ENCODE assay signal across 12 mouse cellular contexts in genomic region chr2:10288881-10289280, GRCm38 (mm10).
DNase-seq lines count a peak whose midpoint lies in the region; ATAC-seq lines count a peak whose summit lies in the region.
"Had no signal": no experiment of that assay in that cellular context is flagged by ENCODE, and none has a peak within 500 bp of the region (broad histone marks: within the 10 kb centered on the region; RNA-seq: fewer than 3 reads in every experiment).

No protein-coding gene starts in this region.

- no peaks in the 10 kb centered on the region for H3K4me1 ChIP-seq in forebrain, embryonic 15.5 days
- peaks cover 4% of the 10 kb centered on the region; the same call in 1 of the 2 replicates for H3K4me1 ChIP-seq in forebrain, embryonic 11.5 days (replicated peaks; ENCODE audit: control insufficient read depth, insufficient read depth, low read length)
- peaks cover 6% of the 10 kb centered on the region for H3K4me1 ChIP-seq in midbrain, embryonic 11.5 days (ENCODE audit: control insufficient read depth, insufficient read depth, low read length)
- H3K4me1 ChIP-seq in midbrain, embryonic 13.5 days (replicated peaks), result peaks cover 7% of the 10 kb centered on the region
- H3K4me1 ChIP-seq: heart, embryonic 13.5 days had no signal

- no peaks in the 10 kb centered on the region for H3K9me3 ChIP-seq in forebrain, embryonic 15.5 days
- no peaks in the 10 kb centered on the region for H3K9me3 ChIP-seq in forebrain, embryonic 11.5 days (ENCODE audit: control insufficient read depth, low read length)
- no peaks in the 10 kb centered on the region for H3K9me3 ChIP-seq in midbrain, embryonic 11.5 days (ENCODE audit: control insufficient read depth, low read length)
- H3K9me3 ChIP-seq in midbrain, embryonic 13.5 days, result no peaks in the 10 kb centered on the region
- H3K9me3 ChIP-seq: embryonic facial prominence, embryonic 15.5 days; heart, embryonic 13.5 days; hindbrain, embryonic 13.5 days had no signal

- no peak overlapping the region for H3K4me3 ChIP-seq in forebrain, embryonic 15.5 days
- H3K4me3 ChIP-seq in forebrain, embryonic 11.5 days (ENCODE audit: low read depth, low read length), result no peak overlapping the region
- no peak overlapping the region for H3K4me3 ChIP-seq in midbrain, embryonic 11.5 days (ENCODE audit: low read depth, low read length)
- no peak overlapping the region for H3K4me3 ChIP-seq in midbrain, embryonic 13.5 days (replicated peaks)
- H3K4me3 ChIP-seq: embryonic facial prominence, embryonic 15.5 days; erythroblast, embryonic 14.5 days; gastrocnemius, adult 2 months; heart, embryonic 13.5 days; hindbrain, embryonic 13.5 days had no signal

- H3K27ac ChIP-seq in forebrain, embryonic 15.5 days (replicated peaks), result no peak overlapping the region
- no peak overlapping the region for H3K27ac ChIP-seq in forebrain, embryonic 11.5 days (ENCODE audit: low read depth, low read length)
- H3K27ac ChIP-seq in midbrain, embryonic 11.5 days (ENCODE audit: low read depth, low read length), result no peak overlapping the region
- no peak overlapping the region for H3K27ac ChIP-seq in midbrain, embryonic 13.5 days
- H3K27ac ChIP-seq: embryonic facial prominence, embryonic 15.5 days; gastrocnemius, adult 2 months; heart, embryonic 13.5 days; hindbrain, embryonic 13.5 days had no signal

- peak; percentile 43; the same call in 1 of the 2 replicates for ATAC-seq in forebrain, embryonic 15.5 days (replicated peaks)
- ATAC-seq in forebrain, embryonic 11.5 days (replicated peaks; ENCODE audit: low FRiP score), result no peak
- no peak for ATAC-seq in midbrain, embryonic 11.5 days (ENCODE audit: low FRiP score)
- ATAC-seq in midbrain, embryonic 13.5 days, result no peak

- H3K9ac ChIP-seq in forebrain, embryonic 15.5 days (replicated peaks), result no peak overlapping the region
- H3K9ac ChIP-seq in forebrain, embryonic 11.5 days (ENCODE audit: low read length), result no peak overlapping the region
- H3K9ac ChIP-seq in midbrain, embryonic 11.5 days (ENCODE audit: low read length), result no peak overlapping the region
- H3K9ac ChIP-seq in midbrain, embryonic 13.5 days (replicated peaks), result no peak overlapping the region
- H3K9ac ChIP-seq: embryonic facial prominence, embryonic 15.5 days; heart, embryonic 13.5 days; hindbrain, embryonic 13.5 days had no signal

- 0% methylated on average over 1 of the region's 1 CpGs for whole genome bisulfite sequencing in forebrain, embryonic 15.5 days
- WGBS in forebrain, embryonic 11.5 days, result 0% methylated on average over 1 of the region's 1 CpGs
- WGBS in midbrain, embryonic 11.5 days, result 0% methylated on average over 1 of the region's 1 CpGs
- 0% methylated on average over 1 of the region's 1 CpGs for WGBS in midbrain, embryonic 13.5 days

- no peaks in the 10 kb centered on the region for H3K36me3 ChIP-seq in forebrain, embryonic 15.5 days
- no peaks in the 10 kb centered on the region for H3K36me3 ChIP-seq in forebrain, embryonic 11.5 days (ENCODE audit: control insufficient read depth, insufficient read depth, low read length)
- no peaks in the 10 kb centered on the region for H3K36me3 ChIP-seq in midbrain, embryonic 11.5 days (ENCODE audit: control insufficient read depth, insufficient read depth, low read length)
- H3K36me3 ChIP-seq in midbrain, embryonic 13.5 days, result no peaks in the 10 kb centered on the region
- H3K36me3 ChIP-seq: embryonic facial prominence, embryonic 15.5 days; heart, embryonic 13.5 days; hindbrain, embryonic 13.5 days had no signal

- H3K27me3 ChIP-seq in forebrain, embryonic 15.5 days, result peaks cover 15% of the 10 kb centered on the region
- peaks cover 18% of the 10 kb centered on the region for H3K27me3 ChIP-seq in forebrain, embryonic 11.5 days (ENCODE audit: control insufficient read depth, insufficient read depth, low read length)
- peaks cover 22% of the 10 kb centered on the region for H3K27me3 ChIP-seq in midbrain, embryonic 11.5 days (ENCODE audit: control insufficient read depth, insufficient read depth, low read length)
- H3K27me3 ChIP-seq in midbrain, embryonic 13.5 days, result peaks cover 59% of the 10 kb centered on the region

- no peak overlapping the region for H3K4me2 ChIP-seq in forebrain, embryonic 15.5 days (replicated peaks)
- H3K4me2 ChIP-seq in forebrain, embryonic 11.5 days (ENCODE audit: low read depth, low read length, severe bottlenecking), result no peak overlapping the region
- H3K4me2 ChIP-seq in midbrain, embryonic 11.5 days, result no peak overlapping the region
- no peak overlapping the region for H3K4me2 ChIP-seq in midbrain, embryonic 13.5 days (replicated peaks)
- H3K4me2 ChIP-seq: embryonic facial prominence, embryonic 15.5 days had no signal

- DNase-seq in cerebellum, postnatal 10 days, result peak; percentile 52 to 58
- no peak for DNase-seq in cerebellum, adult 11-12 months
- no peak for DNase-seq in forebrain, embryonic 11.5 days (ENCODE audit: low spot score)
- peak; percentile 80 for DNase-seq in midbrain, embryonic 11.5 days (ENCODE audit: low spot score, missing footprints)
- no peak for DNase-seq in adrenal gland, postnatal 10 days

Comparison
In these comparisons a context has a peak if more than half of its experiments do, and no peak if none do; other contexts are left out.
1. DNase-seq: peak in cerebellum, postnatal 10 days (2 of 2) and midbrain, embryonic 11.5 days (single experiment); none in cerebellum, adult 11-12 months (single experiment), forebrain, embryonic 11.5 days (single experiment) and adrenal gland, postnatal 10 days (single experiment).